Mouse (Mus musculus) heart, embryonic 14.5 days (tissue): Measurements from ENCODE around the gene Plekha1. TPM values are rescaled to one million over a fixed set of nuclear protein-coding genes. Genes with fewer than 3 reads are reported as not detected.

Experiments used
- ATAC-seq: fragments of 200-750 bp; cut with Nextera tagmentation; 2 replicates; pipeline ENCODE4 v1.8.0; 2017; ENCODE audit warnings: low read depth, moderate TSS enrichment; ENCODE audit not compliant: insufficient number of reproducible peaks, insufficient read depth, low FRiP score
- H3K27ac ChIP-seq, 2 experiments: fragments of 200-500 bp in 1 of 2; fragments of 300-500 bp in 1 of 2; sonication (generic) in 1 of 2; replicated peaks in 1 of 2; 2 replicates each; pipeline ENCODE4 v1.5.1; 2012 to 2014; ENCODE audit warnings: low read depth in 2 of 2, low read length in 2 of 2, control low read depth in 1 of 2, mild to moderate bottlenecking in 1 of 2, mixed read lengths in 1 of 2; ENCODE audit not compliant: control insufficient read depth in 1 of 2, insufficient read depth in 1 of 2
- H3K27me3 ChIP-seq: fragments of 300-500 bp; sonication (generic); 2 replicates; pipeline ENCODE4 v1.6.1; 2014; ENCODE audit warnings: mild to moderate bottlenecking, low read length, control low read depth; ENCODE audit not compliant: control insufficient read depth, insufficient read depth
- H3K36me3 ChIP-seq: fragments of 300-500 bp; sonication (generic); 2 replicates; pipeline ENCODE4 v1.6.1; 2014; ENCODE audit warnings: mild to moderate bottlenecking, control low read depth, low read length, mixed read lengths; ENCODE audit not compliant: control insufficient read depth, insufficient read depth
- H3K4me1 ChIP-seq, 2 experiments: fragments of 200-500 bp in 1 of 2; fragments of 300-500 bp in 1 of 2; sonication (generic) in 1 of 2; 2 replicates each; pipeline ENCODE4 v1.6.1; 2012 to 2014; ENCODE audit warnings: low read length in 2 of 2, control low read depth in 1 of 2, mixed read lengths in 1 of 2; ENCODE audit not compliant: control insufficient read depth in 2 of 2, insufficient read depth in 2 of 2
- H3K4me2 ChIP-seq: fragments of 300-500 bp; sonication (generic); 2 replicates; pipeline ENCODE4 v1.6.1; 2014; ENCODE audit warnings: mild to moderate bottlenecking, low read length
- H3K4me3 ChIP-seq, 2 experiments: fragments of 200-500 bp in 1 of 2; fragments of 300-500 bp in 1 of 2; sonication (generic) in 1 of 2; 2 replicates each; pipeline ENCODE4 v1.5.1; 2012 to 2014; ENCODE audit warnings: low read length in 2 of 2, mild to moderate bottlenecking in 2 of 2, control low read depth in 1 of 2, low read depth in 1 of 2, moderate library complexity in 1 of 2; ENCODE audit not compliant: control insufficient read depth in 1 of 2, insufficient read depth in 1 of 2
- H3K9ac ChIP-seq: fragments of 300-500 bp; sonication (generic); 2 replicates; pipeline ENCODE4 v1.6.1; 2014; ENCODE audit warnings: mild to moderate bottlenecking, low read length
- H3K9me3 ChIP-seq: fragments of 300-500 bp; sonication (generic); 2 replicates; pipeline ENCODE4 v1.6.1; 2016; ENCODE audit warnings: low read length, control low read depth; ENCODE audit not compliant: control insufficient read depth
- WGBS: fragments of 180-500 bp; shearing (Covaris S2); extraction: QIAGEN DNeasy Blood & Tissue Kit; methylation state at CpG from one replicate; pipeline ENCODE4 v1.1.7; 2014; 5-methylcytosine and 5-hydroxymethylcytosine counted together
- polyA plus RNA-seq: library from polyadenylated mRNA; unstranded; fragments of >200 nt; fragmentation: Nextera tagmentation; extraction: Ambion mirVana; gene quantifications from 2 replicates; pipeline ENCODE4 v1.2.1, GENCODE M21; 2014

Plekha1 gene
- polyA plus RNA-seq, 1 experiment from 2014 or later: 49.9 TPM

DNA sequence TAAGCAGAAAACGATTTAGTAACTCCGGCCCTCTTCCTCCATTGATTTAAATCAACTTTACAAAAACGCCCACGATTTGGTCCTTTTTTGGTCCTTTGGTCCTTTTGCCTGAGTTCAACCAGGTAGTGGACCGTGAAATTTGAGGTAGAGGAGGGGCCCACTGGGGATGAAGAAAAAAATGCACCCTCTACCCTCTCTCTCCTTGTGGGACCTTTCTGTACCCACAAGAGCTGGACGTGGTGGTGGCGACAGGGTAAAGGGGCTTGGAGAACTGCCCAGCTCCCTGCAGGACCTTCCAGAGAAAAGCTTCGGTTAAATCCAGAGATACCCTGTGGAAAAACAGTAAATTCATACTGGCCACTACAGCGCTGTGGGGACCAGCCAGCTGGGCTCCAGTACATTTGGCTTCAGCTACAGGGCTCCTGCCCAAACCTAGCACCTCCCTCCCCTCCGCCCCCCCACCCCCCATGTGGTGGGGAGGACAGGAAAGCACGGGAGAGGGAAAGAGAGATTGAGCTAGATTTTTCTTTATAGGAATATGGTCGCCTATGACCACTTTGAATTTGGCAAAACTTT, 71.8 kb downstream of the Plekha1 start:
- 22% methylated on average over 12 of the region's 12 CpGs for WGBS
- Histone ChIP-seq H3K4me3 (peak overlapping the region; percentile 59 to 72), H3K4me1 (peaks cover 22 to 24% of the 10 kb centered on the region in 2 experiments), H3K27me3 (peaks cover 33% of the 10 kb centered on the region), H3K9ac (peak overlapping the region; percentile 78), H3K9me3 (no peaks in the 10 kb centered on the region), H3K27ac (no peak overlapping the region), H3K4me2 (peak overlapping the region; percentile 95), H3K36me3 (no peaks in the 10 kb centered on the region)
- ATAC-seq: no peak

DNA sequence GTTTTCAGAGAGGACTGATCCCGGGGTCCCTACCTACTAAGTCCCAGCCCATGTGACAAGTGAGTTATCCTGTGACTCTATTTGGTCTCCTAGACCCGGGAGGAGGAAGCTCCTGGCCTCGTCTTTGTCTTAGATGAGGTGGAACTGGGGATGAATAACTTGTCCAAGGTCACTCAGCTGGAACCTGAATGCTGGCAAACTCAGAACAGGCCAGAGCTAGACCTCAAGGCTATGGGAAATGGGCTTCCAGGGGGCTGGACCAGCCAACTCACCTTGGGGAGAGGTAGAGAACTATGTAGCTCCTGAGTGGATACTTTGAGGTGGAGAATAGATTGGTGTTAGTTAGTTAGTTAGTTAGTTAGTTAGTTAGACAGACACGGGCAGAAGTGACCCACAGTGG, 72.4 kb downstream of the Plekha1 start:
- H3K9ac ChIP-seq: no peak overlapping the region
- H3K27me3 ChIP-seq: peaks cover 31% of the 10 kb centered on the region
- peak overlapping the region; percentile 95 for H3K4me2 ChIP-seq
- 60% methylated on average over 4 of the region's 4 CpGs for WGBS
- H3K36me3 ChIP-seq: no peaks in the 10 kb centered on the region
- ATAC-seq: no peak
- H3K9me3 ChIP-seq: no peaks in the 10 kb centered on the region
- no peak overlapping the region for H3K27ac ChIP-seq
- H3K4me3 ChIP-seq: no peak overlapping the region
- H3K4me1 ChIP-seq: peaks cover 22 to 24% of the 10 kb centered on the region in 2 experiments

DNA sequence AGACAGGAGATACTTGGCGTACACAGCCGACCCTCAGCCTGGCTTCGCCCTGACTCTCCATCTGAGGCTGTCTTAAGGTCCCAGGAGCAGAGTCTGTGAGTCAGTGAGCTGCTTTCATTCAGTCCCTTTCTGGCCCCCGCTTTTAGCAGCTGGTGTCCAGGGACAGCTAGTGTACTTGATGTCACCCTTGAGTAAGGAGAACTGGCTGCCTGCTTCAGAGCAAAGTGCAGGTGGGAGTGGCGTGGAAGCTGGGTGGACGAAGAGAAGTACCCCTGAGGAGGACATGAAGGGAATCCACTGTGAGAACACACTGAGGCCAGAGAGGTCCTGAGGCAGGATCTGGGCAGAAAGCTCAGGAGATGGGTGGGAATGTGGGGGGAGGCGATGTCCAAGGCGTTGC, 73.3 kb downstream of the Plekha1 start:
- peaks cover 22% of the 10 kb centered on the region for H3K27me3 ChIP-seq
- no peak for ATAC-seq

DNA sequence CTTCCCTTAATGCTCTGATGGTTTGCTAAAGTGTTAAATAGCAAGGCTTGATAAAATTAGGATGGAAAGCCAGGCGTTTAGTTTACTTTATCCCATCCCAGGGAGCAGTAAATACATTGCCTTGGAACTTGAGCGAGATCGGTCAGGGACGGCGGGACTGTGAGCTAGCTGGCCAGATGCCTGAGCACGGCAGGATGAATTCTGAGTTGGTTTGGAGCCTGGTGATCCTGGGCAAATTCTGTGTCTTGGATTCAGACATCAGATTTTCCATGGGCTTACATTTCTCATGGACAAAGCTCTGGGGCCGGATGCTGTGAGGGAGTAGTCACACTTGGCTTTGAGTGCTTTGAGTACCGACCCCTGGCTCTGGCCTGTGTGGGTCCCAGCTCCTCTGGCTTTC, 75.2 kb downstream of the Plekha1 start:
- Histone ChIP-seq H3K36me3 (no peaks in the 10 kb centered on the region), H3K27ac (0 out of 4 replicates have a peak overlapping the region, but pooled peaks of 1 of the 2 experiments have one; percentile 10), H3K4me2 (no peak overlapping the region), H3K4me1 (peaks cover 17 to 20% of the 10 kb centered on the region in 2 experiments), H3K9me3 (no peaks in the 10 kb centered on the region), H3K27me3 (peaks cover 7% of the 10 kb centered on the region; the same call in 1 of the 2 replicates), H3K9ac (no peak overlapping the region), H3K4me3 (no peak overlapping the region)
- 71% methylated on average over 8 of the region's 8 CpGs for WGBS
- ATAC-seq: no peak

More for the DNA sequence above, 73.3 kb downstream of the Plekha1 start:
- H3K4me3 ChIP-seq: no peak overlapping the region
- no peaks in the 10 kb centered on the region for H3K36me3 ChIP-seq
- no peak overlapping the region for H3K27ac ChIP-seq
- peaks cover 22 to 24% of the 10 kb centered on the region in 2 experiments for H3K4me1 ChIP-seq
- H3K9ac ChIP-seq: no peak overlapping the region
- H3K4me2 ChIP-seq: no peak overlapping the region
- WGBS: 82% methylated on average over 8 of the region's 8 CpGs
- H3K9me3 ChIP-seq: no peaks in the 10 kb centered on the region

DNA sequence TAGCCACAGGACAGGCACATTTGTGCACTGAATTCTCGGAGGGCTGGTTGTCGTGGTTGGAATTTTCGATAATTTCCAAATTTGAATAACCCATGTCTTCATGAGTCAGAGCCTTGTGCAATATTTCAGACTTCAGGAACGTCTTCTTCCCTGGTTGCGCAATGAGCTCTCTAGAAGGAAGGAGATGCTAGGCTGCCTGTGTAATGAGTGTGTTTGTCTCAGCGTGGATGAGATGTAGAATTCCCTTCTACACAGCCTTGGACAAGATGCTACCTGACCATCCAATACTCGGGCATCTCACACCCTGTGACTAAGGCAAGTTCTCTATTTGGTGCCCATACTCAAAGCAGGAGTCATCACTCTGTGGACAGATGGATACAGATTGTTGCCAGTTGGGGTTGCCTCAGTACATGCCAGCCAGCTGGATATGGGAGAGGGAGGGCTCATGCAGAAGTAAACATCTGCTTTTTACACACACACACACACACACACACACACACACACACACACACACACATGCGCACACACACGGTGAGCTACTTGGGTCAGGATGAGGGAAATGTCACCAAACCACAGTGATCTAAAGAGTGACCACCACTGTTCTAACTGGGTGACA, 77.8 kb downstream of the Plekha1 start:
- H3K27me3 ChIP-seq: no peaks in the 10 kb centered on the region
- WGBS: 92% methylated on average over 9 of the region's 9 CpGs

DNA sequence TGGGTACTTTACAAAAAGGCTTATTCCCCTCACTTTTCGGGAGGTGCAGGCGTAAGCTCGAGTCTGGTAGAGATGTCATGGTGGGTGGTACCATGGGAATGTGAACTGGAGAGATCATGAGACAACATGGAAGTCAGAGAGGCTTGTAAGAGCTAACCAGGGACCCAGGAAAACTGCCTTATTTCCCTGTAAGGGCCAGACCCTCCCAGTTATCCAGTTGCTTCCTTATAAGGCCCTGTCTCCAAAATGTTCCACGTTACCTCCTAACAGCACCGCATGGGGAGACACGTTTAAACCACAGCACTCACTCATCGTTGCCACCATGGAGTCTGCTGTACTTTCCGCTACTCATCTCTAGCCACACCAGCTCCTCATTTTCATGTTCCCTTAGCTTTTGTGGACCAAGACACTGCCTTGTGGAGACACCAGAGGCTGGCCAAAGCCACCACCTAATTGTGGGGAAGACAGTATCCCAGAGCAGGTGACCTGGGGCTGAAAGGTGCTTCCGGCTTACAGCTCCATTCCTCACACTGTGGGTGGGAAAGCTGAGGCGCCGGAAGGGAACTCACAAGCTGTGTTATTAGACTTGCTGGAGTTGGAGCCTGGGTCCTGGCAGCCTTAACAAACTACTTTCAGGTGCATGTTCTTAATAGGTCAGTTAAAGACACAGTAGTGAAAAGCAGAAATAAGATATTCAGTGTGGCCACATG, 79.4 kb downstream of the Plekha1 start:
- H3K9me3 ChIP-seq: no peaks in the 10 kb centered on the region
- 86% methylated on average over 11 of the region's 11 CpGs for WGBS
- no peaks in the 10 kb centered on the region for H3K36me3 ChIP-seq
- H3K4me1 ChIP-seq: peaks cover 24 to 36% of the 10 kb centered on the region in 2 experiments
- no peak overlapping the region for H3K27ac ChIP-seq
- no peak overlapping the region for H3K4me3 ChIP-seq
- no peaks in the 10 kb centered on the region for H3K27me3 ChIP-seq
- no peak overlapping the region for H3K9ac ChIP-seq
- ATAC-seq: no peak
- no peak overlapping the region for H3K4me2 ChIP-seq

More for the DNA sequence above, 77.8 kb downstream of the Plekha1 start:
- Histone ChIP-seq H3K4me1 (peaks cover 21 to 30% of the 10 kb centered on the region in 2 experiments), H3K36me3 (no peaks in the 10 kb centered on the region), H3K9me3 (no peaks in the 10 kb centered on the region), H3K9ac (no peak overlapping the region), H3K4me2 (no peak overlapping the region), H3K4me3 (no peak overlapping the region), H3K27ac (no peak overlapping the region)
- ATAC-seq: no peak

DNA sequence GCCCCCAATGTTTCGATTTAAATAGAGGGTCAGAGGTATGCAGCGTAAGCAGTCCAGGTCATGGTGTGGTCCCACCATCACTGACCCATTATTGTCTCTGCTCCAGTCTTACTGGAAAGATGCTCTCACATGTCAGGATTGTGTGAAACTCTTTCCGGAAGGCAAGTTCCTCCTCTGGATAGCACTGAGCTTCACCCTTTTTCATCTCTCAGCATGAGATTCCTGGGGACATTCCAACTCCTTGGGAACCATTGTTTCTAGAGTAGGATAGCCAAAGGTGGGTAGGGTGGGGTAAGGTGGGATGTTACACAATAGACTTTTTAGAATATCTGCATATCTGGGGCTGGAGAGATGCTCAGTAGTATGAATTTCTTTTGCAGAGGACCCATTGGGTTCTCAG, 80.2 kb downstream of the Plekha1 start:
- Histone ChIP-seq H3K4me1 (peaks cover 28 to 40% of the 10 kb centered on the region in 2 experiments), H3K36me3 (no peaks in the 10 kb centered on the region), H3K9me3 (no peaks in the 10 kb centered on the region), H3K4me2 (no peak overlapping the region), H3K27ac (no peak overlapping the region), H3K4me3 (no peak overlapping the region), H3K27me3 (no peaks in the 10 kb centered on the region), H3K9ac (no peak overlapping the region)
- WGBS: 95% methylated on average over 3 of the region's 3 CpGs
- ATAC-seq: no peak
